Mouse (Mus musculus) ES-E14 (cell line): ENCODE measurements around the gene Ttll13. TPM values are rescaled to one million over a fixed set of nuclear protein-coding genes. Genes with fewer than 3 reads are reported as not detected.

Experiments used
- DNase-seq: peaks from one replicate; pipeline ENCODE4 v3.0.0-alpha.2; 2013; ENCODE audit warnings: low read depth, low spot score
- H3K27ac ChIP-seq: 2 replicates; pipeline ENCODE4 v1.5.1; 2012; ENCODE audit warnings: low read depth, mild to moderate bottlenecking, low read length, moderate library complexity, mixed read lengths; ENCODE audit not compliant: poor library complexity, insufficient read depth, severe bottlenecking
- H3K36me3 ChIP-seq: 2 replicates; pipeline ENCODE4 v1.6.1; 2012; ENCODE audit warnings: mild to moderate bottlenecking, low read length, moderate library complexity, mixed read lengths; ENCODE audit not compliant: control insufficient read depth, poor library complexity, insufficient read depth, severe bottlenecking
- H3K4me1 ChIP-seq, 2 experiments: fragments of 150-350 bp in 1 of 2; sonication (generic) in 1 of 2; 2 replicates each; pipeline ENCODE4 v1.6.1; 2012; ENCODE audit warnings: low read length in 2 of 2, mild to moderate bottlenecking in 1 of 2, mixed read lengths in 1 of 2; ENCODE audit not compliant: control insufficient read depth in 2 of 2, insufficient read depth in 2 of 2, poor library complexity in 1 of 2
- H3K4me3 ChIP-seq, 2 experiments: fragments of 150-350 bp in 1 of 2; sonication (generic) in 1 of 2; 2 replicates each; pipeline ENCODE4 v1.5.1; 2012; ENCODE audit warnings: low read length in 2 of 2, low read depth in 1 of 2, mild to moderate bottlenecking in 1 of 2, mixed read lengths in 1 of 2; ENCODE audit not compliant: insufficient read depth in 1 of 2, poor library complexity in 1 of 2, severe bottlenecking in 1 of 2
- H3K9ac ChIP-seq: 2 replicates; pipeline ENCODE4 v1.6.1; 2012; ENCODE audit warnings: low read depth, mild to moderate bottlenecking, low read length, mixed read lengths; ENCODE audit not compliant: poor library complexity, insufficient read depth, severe bottlenecking
- H3K9me3 ChIP-seq: fragments of 150-350 bp; sonication (generic); 2 replicates; pipeline ENCODE4 v1.6.1; 2012; ENCODE audit warnings: low read depth, mild to moderate bottlenecking, low read length; ENCODE audit not compliant: control insufficient read depth, insufficient read depth
- CHD2 ChIP-seq: IDR thresholded peaks from 2 replicates; pipeline ENCODE4 v1.6.1; 2014; ENCODE audit warnings: mild to moderate bottlenecking, low read depth, low read length, inconsistent platforms
- HCFC1 ChIP-seq: IDR thresholded peaks from 2 replicates; pipeline ENCODE4 v1.6.1; 2012; ENCODE audit warnings: low read length, inconsistent platforms, borderline replicate concordance; ENCODE audit not compliant: insufficient read depth
- MAFK ChIP-seq: IDR thresholded peaks from 2 replicates; pipeline ENCODE4 v1.6.1; 2014; ENCODE audit warnings: mild to moderate bottlenecking, low read depth, low read length, inconsistent platforms; ENCODE audit not compliant: insufficient read depth
- ZC3H11A ChIP-seq: IDR thresholded peaks from 2 replicates; pipeline ENCODE4 v1.6.1; 2012; ENCODE audit warnings: low read depth, mild to moderate bottlenecking, inconsistent platforms, low read length, borderline replicate concordance
- ZNF384 ChIP-seq: IDR thresholded peaks from 2 replicates; pipeline ENCODE4 v1.6.1; 2012; ENCODE audit warnings: low read depth, low read length, inconsistent platforms
- in situ Hi-C, 2 experiments: fragments of 600-800 bp; cut with MboI; formaldehyde crosslinking; loops; one replicate each; pipeline ENCODE4 v1.15.1; 2025; ENCODE audit warnings: low sequenced_read_pairs in 2 of 2, inconsistent platforms in 1 of 2; ENCODE audit not compliant: unreplicated experiment in 2 of 2
- total RNA-seq: library from RNA; depleted of rRNA; stranded (reverse); fragments of 300-350 nt; gene quantifications from 2 replicates; pipeline ENCODE4 v1.2.3, GENCODE M21; 2012

Gene Ttll13
- total RNA-seq, 1 experiment = 2.8 TPM

GRCm38 (mm10) chr7:80257706-80258105 is 11.5 kb downstream of the Ttll13 start:
- peaks cover 3 to 4% of the 10 kb centered on the region in 2 experiments; a peak in 2 of 4 replicates for H3K4me1 ChIP-seq
- no peaks in the 10 kb centered on the region for H3K9me3 ChIP-seq
- H3K4me3 ChIP-seq = peak overlapping the region in 1 of 2 experiments; percentile 16; a peak in 1 of 4 replicates
- TF ChIP-seq HCFC1 (no peak), MAFK (no peak), ZNF384 (no peak), ZC3H11A (no peak), CHD2 (no peak)
- in situ Hi-C loops = no loop called here
- no peak for DNase-seq
- H3K36me3 ChIP-seq = no peaks in the 10 kb centered on the region
- H3K9ac ChIP-seq = peak overlapping the region; percentile 17; the same call in 1 of the 2 replicates
- H3K27ac ChIP-seq = no peak overlapping the region

GRCm38 (mm10) chr7:80260625-80261371 is 14.6 kb downstream of the Ttll13 start, which contains the start of gene Ngrn:
Gene Ngrn (plus strand): TSS chr7:80261215.
- peak within 1 kb of the TSS; percentile 87 for H3K27ac ChIP-seq
- peak; percentile 83 for DNase-seq
- H3K36me3 ChIP-seq = peaks cover 16% of the 10 kb centered on the region
- peaks cover 3 to 4% of the 10 kb centered on the region in 2 experiments; a peak in 2 of 4 replicates for H3K4me1 ChIP-seq
- H3K4me3 ChIP-seq = peak within 1 kb of the TSS; percentile 92 to 95
- H3K9me3 ChIP-seq = no peaks in the 10 kb centered on the region
- in situ Hi-C loops = no loop called here
- peak within 1 kb of the TSS; percentile 96 for H3K9ac ChIP-seq
- TF ChIP-seq ZNF384 = no peak
- TF ChIP-seq HCFC1 = 0 out of 2 replicates have a peak, but pooled peaks have one; percentile 34

GRCm38 (mm10) chr7:80261372-80261990 is 15.3 kb downstream of the Ttll13 start:
- TF ChIP-seq HCFC1 = no peak
- TF ChIP-seq ZNF384 = no peak
- no peak for TF ChIP-seq MAFK
- peaks cover 2 to 3% of the 10 kb centered on the region in 2 experiments; a peak in 2 of 4 replicates for H3K4me1 ChIP-seq
- H3K27ac ChIP-seq = peak overlapping the region; percentile 87
- in situ Hi-C loops = no loop called here
- no peaks in the 10 kb centered on the region for H3K9me3 ChIP-seq
- H3K36me3 ChIP-seq = peaks cover 16% of the 10 kb centered on the region
- peak overlapping the region; percentile 96 for H3K9ac ChIP-seq
- peak overlapping the region; percentile 92 to 95 for H3K4me3 ChIP-seq
- DNase-seq = no peak

- Histone ChIP-seq H3K4me3 (no peak overlapping the region), H3K9ac (no peak overlapping the region), H3K9me3 (no peaks in the 10 kb centered on the region), H3K36me3 (peaks cover 18% of the 10 kb centered on the region), H3K27ac (no peak overlapping the region), H3K4me1 (peaks cover 2 to 3% of the 10 kb centered on the region in 2 experiments; a peak in 2 of 4 replicates)
- in situ Hi-C loops = no loop called here
- DNase-seq = no peak
- TF ChIP-seq MAFK (no peak), ZNF384 (no peak), ZC3H11A (no peak), HCFC1 (no peak), CHD2 (no peak)
These were observed 18.4 kb downstream of the Ttll13 start for GRCm38 (mm10) chr7:80264606-80265005.
